Mouse (Mus musculus) heart, embryonic 14.5 days (tissue): ENCODE data around the gene Bdnf. TPM values are rescaled to one million over a fixed set of nuclear protein-coding genes. Genes with fewer than 3 reads are reported as not detected.

ENCODE experiments used
- ATAC-seq: fragments of 200-750 bp; cut with Nextera tagmentation; 2 replicates; pipeline ENCODE4 v1.8.0; 2017; ENCODE audit warnings: low read depth, moderate TSS enrichment; ENCODE audit not compliant: insufficient number of reproducible peaks, insufficient read depth, low FRiP score
- H3K27ac ChIP-seq, 2 experiments: fragments of 200-500 bp in 1 of 2; fragments of 300-500 bp in 1 of 2; sonication (generic) in 1 of 2; replicated peaks in 1 of 2; 2 replicates each; pipeline ENCODE4 v1.5.1; 2012 to 2014; ENCODE audit warnings: low read depth in 2 of 2, low read length in 2 of 2, control low read depth in 1 of 2, mild to moderate bottlenecking in 1 of 2, mixed read lengths in 1 of 2; ENCODE audit not compliant: control insufficient read depth in 1 of 2, insufficient read depth in 1 of 2
- H3K27me3 ChIP-seq: fragments of 300-500 bp; sonication (generic); 2 replicates; pipeline ENCODE4 v1.6.1; 2014; ENCODE audit warnings: mild to moderate bottlenecking, low read length, control low read depth; ENCODE audit not compliant: control insufficient read depth, insufficient read depth
- H3K36me3 ChIP-seq: fragments of 300-500 bp; sonication (generic); 2 replicates; pipeline ENCODE4 v1.6.1; 2014; ENCODE audit warnings: mild to moderate bottlenecking, control low read depth, low read length, mixed read lengths; ENCODE audit not compliant: control insufficient read depth, insufficient read depth
- H3K4me1 ChIP-seq, 2 experiments: fragments of 200-500 bp in 1 of 2; fragments of 300-500 bp in 1 of 2; sonication (generic) in 1 of 2; 2 replicates each; pipeline ENCODE4 v1.6.1; 2012 to 2014; ENCODE audit warnings: low read length in 2 of 2, control low read depth in 1 of 2, mixed read lengths in 1 of 2; ENCODE audit not compliant: control insufficient read depth in 2 of 2, insufficient read depth in 2 of 2
- H3K4me2 ChIP-seq: fragments of 300-500 bp; sonication (generic); 2 replicates; pipeline ENCODE4 v1.6.1; 2014; ENCODE audit warnings: mild to moderate bottlenecking, low read length
- H3K4me3 ChIP-seq, 2 experiments: fragments of 200-500 bp in 1 of 2; fragments of 300-500 bp in 1 of 2; sonication (generic) in 1 of 2; 2 replicates each; pipeline ENCODE4 v1.5.1; 2012 to 2014; ENCODE audit warnings: low read length in 2 of 2, mild to moderate bottlenecking in 2 of 2, control low read depth in 1 of 2, low read depth in 1 of 2, moderate library complexity in 1 of 2; ENCODE audit not compliant: control insufficient read depth in 1 of 2, insufficient read depth in 1 of 2
- H3K9ac ChIP-seq: fragments of 300-500 bp; sonication (generic); 2 replicates; pipeline ENCODE4 v1.6.1; 2014; ENCODE audit warnings: mild to moderate bottlenecking, low read length
- H3K9me3 ChIP-seq: fragments of 300-500 bp; sonication (generic); 2 replicates; pipeline ENCODE4 v1.6.1; 2016; ENCODE audit warnings: low read length, control low read depth; ENCODE audit not compliant: control insufficient read depth
- WGBS: fragments of 180-500 bp; shearing (Covaris S2); extraction: QIAGEN DNeasy Blood & Tissue Kit; methylation state at CpG from one replicate; pipeline ENCODE4 v1.1.7; 2014; 5-methylcytosine and 5-hydroxymethylcytosine counted together
- polyA plus RNA-seq: library from polyadenylated mRNA; unstranded; fragments of >200 nt; fragmentation: Nextera tagmentation; extraction: Ambion mirVana; gene quantifications from 2 replicates; pipeline ENCODE4 v1.2.1, GENCODE M21; 2014

The Bdnf gene
- polyA plus RNA-seq, 1 experiment from 2014 or later: 0.45 TPM

GRCm38 (mm10) chr2:109735347-109735746, 60.8 kb downstream of the Bdnf start:
- Histone ChIP-seq H3K4me2 (no peak overlapping the region), H3K4me1 (no peaks in the 10 kb centered on the region; a peak in 1 of 4 replicates), H3K36me3 (no peaks in the 10 kb centered on the region), H3K4me3 (no peak overlapping the region), H3K9me3 (no peaks in the 10 kb centered on the region), H3K27me3 (no peaks in the 10 kb centered on the region), H3K27ac (no peak overlapping the region), H3K9ac (no peak overlapping the region)
- 35% methylated on average over 7 of the region's 7 CpGs for WGBS
- ATAC-seq: no peak

- Histone ChIP-seq H3K27ac (no peak overlapping the region), H3K36me3 (no peaks in the 10 kb centered on the region), H3K4me1 (no peaks in the 10 kb centered on the region; a peak in 1 of 4 replicates), H3K4me3 (no peak overlapping the region), H3K9ac (no peak overlapping the region), H3K27me3 (no peaks in the 10 kb centered on the region), H3K9me3 (no peaks in the 10 kb centered on the region), H3K4me2 (no peak overlapping the region)
- WGBS: 61% methylated on average over 2 of the region's 2 CpGs
- no peak for ATAC-seq
Measured at GRCm38 (mm10) chr2:109736306-109736705, 61.8 kb downstream of the Bdnf start.

GRCm38 (mm10) chr2:109738331-109738730, 63.8 kb downstream of the Bdnf start:
- no peaks in the 10 kb centered on the region; a peak in 1 of 4 replicates for H3K4me1 ChIP-seq
- WGBS: 70% methylated on average over 2 of the region's 2 CpGs
- no peaks in the 10 kb centered on the region for H3K27me3 ChIP-seq
- H3K4me3 ChIP-seq: no peak overlapping the region
- no peaks in the 10 kb centered on the region for H3K9me3 ChIP-seq
- ATAC-seq: no peak
- H3K27ac ChIP-seq: no peak overlapping the region
- H3K4me2 ChIP-seq: no peak overlapping the region
- H3K36me3 ChIP-seq: no peaks in the 10 kb centered on the region
- H3K9ac ChIP-seq: no peak overlapping the region

GRCm38 (mm10) chr2:109743208-109743960, 68.9 kb downstream of the Bdnf start:
- whole genome bisulfite sequencing: 64% methylated on average over 3 of the region's 3 CpGs
- no peak for ATAC-seq
- H3K27me3 ChIP-seq: no peaks in the 10 kb centered on the region

DNA sequence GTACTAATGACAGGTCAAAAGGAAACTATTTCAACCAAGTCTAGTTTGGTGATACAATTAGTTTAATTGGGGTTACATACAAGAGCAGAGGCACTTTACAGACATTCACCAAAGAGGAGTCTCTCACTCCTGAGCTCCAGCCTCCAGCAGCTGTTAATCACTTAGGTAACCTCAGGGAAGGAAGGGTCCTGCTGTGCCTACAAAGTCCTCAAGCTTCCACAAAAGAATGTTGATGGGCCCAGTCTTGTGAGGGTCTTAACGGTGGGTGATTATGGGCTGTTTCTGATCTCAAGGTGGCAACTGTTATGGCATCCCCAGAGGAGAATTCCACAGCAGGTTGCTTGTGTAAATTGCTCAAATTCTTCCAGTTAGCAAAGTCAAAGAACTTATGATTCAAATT, 71.7 kb downstream of the Bdnf start:
- no peak for ATAC-seq

More at GRCm38 (mm10) chr2:109743208-109743960, 68.9 kb downstream of the Bdnf start:
- H3K36me3 ChIP-seq: no peaks in the 10 kb centered on the region
- no peaks in the 10 kb centered on the region for H3K4me1 ChIP-seq
- no peaks in the 10 kb centered on the region for H3K9me3 ChIP-seq
- no peak overlapping the region for H3K9ac ChIP-seq
- no peak overlapping the region for H3K4me3 ChIP-seq
- no peak overlapping the region for H3K27ac ChIP-seq
- H3K4me2 ChIP-seq: no peak overlapping the region

GRCm38 (mm10) chr2:109748412-109748811, 73.9 kb downstream of the Bdnf start:
- Histone ChIP-seq H3K27ac (no peak overlapping the region), H3K4me2 (no peak overlapping the region), H3K9ac (no peak overlapping the region), H3K4me3 (no peak overlapping the region), H3K27me3 (no peaks in the 10 kb centered on the region), H3K4me1 (no peaks in the 10 kb centered on the region), H3K9me3 (no peaks in the 10 kb centered on the region), H3K36me3 (no peaks in the 10 kb centered on the region)
- ATAC-seq: no peak

More for the DNA sequence above, 71.7 kb downstream of the Bdnf start:
- Histone ChIP-seq H3K9ac (no peak overlapping the region), H3K4me3 (no peak overlapping the region), H3K27ac (no peak overlapping the region), H3K9me3 (no peaks in the 10 kb centered on the region), H3K27me3 (no peaks in the 10 kb centered on the region), H3K4me2 (no peak overlapping the region), H3K4me1 (no peaks in the 10 kb centered on the region), H3K36me3 (no peaks in the 10 kb centered on the region)
- 17% methylated on average over 1 of the region's 1 CpGs for WGBS

DNA sequence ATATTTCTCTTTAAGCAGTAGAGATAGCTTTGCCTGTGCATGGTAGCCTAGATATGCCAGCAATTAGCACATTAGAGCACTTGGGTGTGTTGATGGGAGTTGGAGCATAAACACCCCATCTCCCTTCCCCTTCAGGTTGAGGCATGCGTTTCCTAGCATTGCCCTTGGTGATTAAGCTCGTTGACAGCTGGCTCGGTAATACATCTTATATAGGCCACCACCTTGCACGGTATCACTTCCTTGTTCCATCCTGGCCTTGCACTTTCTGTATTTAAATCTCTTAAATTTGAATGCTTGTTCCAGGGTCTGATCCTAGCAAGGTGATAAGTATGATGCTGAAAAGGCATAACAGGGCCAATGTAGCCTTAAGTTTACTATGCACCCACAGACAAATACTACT, 74.3 kb downstream of the Bdnf start:
- Histone ChIP-seq H3K4me1 (no peaks in the 10 kb centered on the region), H3K36me3 (no peaks in the 10 kb centered on the region), H3K9ac (no peak overlapping the region), H3K4me2 (no peak overlapping the region), H3K9me3 (no peaks in the 10 kb centered on the region), H3K27ac (no peak overlapping the region), H3K4me3 (no peak overlapping the region), H3K27me3 (no peaks in the 10 kb centered on the region)
- no peak for ATAC-seq
- 61% methylated on average over 4 of the region's 4 CpGs for WGBS

DNA sequence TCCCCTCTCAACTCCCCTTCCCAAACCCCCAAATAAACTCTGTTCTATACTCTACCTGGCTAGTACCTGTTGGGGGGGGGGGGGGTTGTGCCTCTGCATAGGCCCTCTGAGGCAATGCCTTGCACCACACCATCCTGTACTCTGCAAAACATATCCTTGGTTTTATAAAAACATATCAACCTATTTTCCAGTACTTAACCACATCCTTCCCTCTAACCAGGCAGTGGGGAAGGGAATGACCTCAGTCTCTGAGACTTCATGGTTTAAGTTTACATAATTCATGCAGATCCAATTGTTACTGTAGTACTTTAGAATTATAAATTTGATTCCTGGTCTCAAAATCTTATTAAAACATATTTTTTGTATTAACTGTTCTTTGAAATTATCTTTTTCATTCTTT, 75.5 kb downstream of the Bdnf start:
- no peak overlapping the region for H3K4me2 ChIP-seq
- H3K36me3 ChIP-seq: no peaks in the 10 kb centered on the region
- H3K27me3 ChIP-seq: no peaks in the 10 kb centered on the region
- H3K4me3 ChIP-seq: no peak overlapping the region
- H3K9me3 ChIP-seq: no peaks in the 10 kb centered on the region
- H3K4me1 ChIP-seq: no peaks in the 10 kb centered on the region
- no peak for ATAC-seq
- H3K9ac ChIP-seq: no peak overlapping the region
- no peak overlapping the region for H3K27ac ChIP-seq
